Mouse (Mus musculus) megakaryocyte, embryonic 14.5 days (primary cell): ENCODE data around the gene Perm1. TPM values are rescaled to one million over a fixed set of nuclear protein-coding genes. Genes with fewer than 3 reads are reported as not detected.

Source experiments
- H3K27me3 ChIP-seq: replicated peaks from 2 replicates; pipeline ENCODE3; 2012; ENCODE audit warnings: inconsistent platforms
- H3K36me3 ChIP-seq: replicated peaks from 2 replicates; pipeline ENCODE3; 2012; ENCODE audit warnings: low read length, inconsistent platforms, mixed read lengths
- H3K4me1 ChIP-seq: 2 replicates; pipeline ENCODE4 v1.6.1; 2012; ENCODE audit warnings: inconsistent platforms
- H3K4me3 ChIP-seq: replicated peaks from 2 replicates; pipeline ENCODE3; 2012; ENCODE audit warnings: moderate library complexity, mild to moderate bottlenecking, inconsistent platforms
- H3K9me3 ChIP-seq: 2 replicates; pipeline ENCODE4 v1.6.1; 2012; ENCODE audit warnings: inconsistent platforms
- FLI1 ChIP-seq: IDR thresholded peaks from 2 replicates; pipeline ENCODE4 v1.6.1; 2012; ENCODE audit warnings: low read length, inconsistent platforms, mixed read lengths
- GATA1 ChIP-seq: IDR thresholded peaks from 3 replicates; pipeline ENCODE4 v1.6.1; 2012; ENCODE audit warnings: mixed read lengths, low read length, inconsistent platforms, borderline replicate concordance
- polyA plus RNA-seq: library from polyadenylated mRNA; stranded (reverse); fragments of >175 nt; gene quantifications from 2 replicates; pipeline ENCODE4 v1.2.3, GENCODE M21; 2012; ENCODE audit warnings: low replicate concordance; ENCODE audit not compliant: insufficient read depth

Perm1 gene
- polyA plus RNA-seq, 1 experiment = not detected

DNA sequence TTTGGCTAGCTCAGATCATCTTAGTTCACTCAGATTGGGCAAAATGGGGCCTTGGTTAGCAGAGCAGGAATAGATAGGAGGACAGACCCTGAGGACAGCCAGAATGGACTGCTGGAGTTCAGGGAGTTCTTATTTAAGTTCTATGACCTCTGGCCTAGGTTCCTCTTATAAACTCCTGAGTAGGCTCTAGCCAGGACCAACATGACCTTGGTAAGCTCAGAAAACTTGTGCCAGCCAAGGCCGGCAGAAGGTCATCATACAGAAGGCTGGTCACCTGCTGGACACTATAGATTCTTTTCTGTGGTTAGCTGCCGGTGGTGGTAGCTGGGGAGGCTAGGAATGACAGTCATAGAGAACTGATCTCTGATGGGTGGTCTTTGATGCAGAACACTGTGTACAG is 528 bp downstream of the Perm1 start:
- H3K27me3 ChIP-seq = peaks cover 44% of the 10 kb centered on the region
- H3K9me3 ChIP-seq = no peaks in the 10 kb centered on the region; the same call in 1 of the 2 replicates
- peaks cover 3% of the 10 kb centered on the region for H3K36me3 ChIP-seq
- no peaks in the 10 kb centered on the region for H3K4me1 ChIP-seq
- H3K4me3 ChIP-seq = no peak overlapping the region
- TF ChIP-seq GATA1 = no peak

DNA sequence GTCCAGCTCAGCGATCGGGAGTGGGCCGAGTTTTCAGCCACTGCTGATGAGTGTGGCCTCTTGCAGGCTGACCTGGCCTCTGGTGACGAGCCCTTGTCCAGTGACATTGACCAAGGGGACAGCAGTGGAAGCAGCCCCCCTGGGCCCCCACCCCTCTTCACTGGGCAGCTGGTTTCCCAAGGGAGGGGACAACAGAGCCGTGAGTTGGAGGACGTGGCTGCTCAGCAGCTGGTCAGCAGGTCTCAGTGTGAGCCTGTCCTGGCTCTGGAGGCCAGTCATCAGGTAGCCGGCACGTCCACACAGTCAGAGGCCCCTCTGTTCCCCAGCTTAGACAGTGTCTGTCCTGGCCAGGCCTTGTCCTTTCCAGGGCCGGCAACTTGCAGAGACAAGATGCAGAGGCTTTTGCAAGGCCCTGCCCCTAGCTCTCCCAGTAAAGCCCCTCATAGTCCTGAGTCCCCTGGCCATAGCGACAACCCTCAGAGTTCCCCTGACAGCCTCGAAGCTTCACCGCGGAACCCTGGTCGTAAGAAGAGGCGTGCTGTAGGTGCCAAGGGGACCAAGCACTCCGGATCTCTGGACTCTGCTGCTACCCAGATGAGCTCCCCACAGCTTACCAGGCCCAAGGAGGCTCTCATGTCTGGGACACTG is 1.5 kb downstream of the Perm1 start:
- TF ChIP-seq GATA1 (no peak), FLI1 (no peak)
- peaks cover 9% of the 10 kb centered on the region for H3K4me1 ChIP-seq
- peaks cover 13% of the 10 kb centered on the region for H3K36me3 ChIP-seq
- H3K27me3 ChIP-seq = peaks cover 44% of the 10 kb centered on the region
- no peak overlapping the region for H3K4me3 ChIP-seq
- no peaks in the 10 kb centered on the region; the same call in 1 of the 2 replicates for H3K9me3 ChIP-seq

DNA sequence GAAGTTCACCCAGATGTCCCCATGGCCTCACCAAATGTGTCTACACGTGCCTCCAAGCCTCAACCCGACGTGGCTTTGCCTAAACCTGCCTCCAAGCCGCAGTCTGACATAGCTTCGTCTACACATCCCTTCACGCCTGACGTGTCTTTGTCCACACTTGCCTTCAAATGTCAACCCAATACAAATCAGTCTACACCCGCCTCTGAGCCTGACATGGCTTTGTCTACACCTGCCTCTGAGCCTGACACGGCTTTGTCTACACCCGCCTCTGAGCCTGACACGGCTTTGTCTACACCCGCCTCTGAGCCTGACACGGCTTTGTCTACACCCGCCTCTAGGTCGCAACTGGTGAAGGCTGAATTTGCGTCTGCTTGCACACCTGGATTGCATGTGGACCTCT is 2.2 kb downstream of the Perm1 start:
- Histone ChIP-seq H3K36me3 (peaks cover 20% of the 10 kb centered on the region), H3K4me3 (no peak overlapping the region), H3K27me3 (peaks cover 46% of the 10 kb centered on the region), H3K4me1 (peaks cover 12% of the 10 kb centered on the region), H3K9me3 (no peaks in the 10 kb centered on the region; the same call in 1 of the 2 replicates)
- TF ChIP-seq GATA1 = no peak
- TF ChIP-seq FLI1 = no peak

DNA sequence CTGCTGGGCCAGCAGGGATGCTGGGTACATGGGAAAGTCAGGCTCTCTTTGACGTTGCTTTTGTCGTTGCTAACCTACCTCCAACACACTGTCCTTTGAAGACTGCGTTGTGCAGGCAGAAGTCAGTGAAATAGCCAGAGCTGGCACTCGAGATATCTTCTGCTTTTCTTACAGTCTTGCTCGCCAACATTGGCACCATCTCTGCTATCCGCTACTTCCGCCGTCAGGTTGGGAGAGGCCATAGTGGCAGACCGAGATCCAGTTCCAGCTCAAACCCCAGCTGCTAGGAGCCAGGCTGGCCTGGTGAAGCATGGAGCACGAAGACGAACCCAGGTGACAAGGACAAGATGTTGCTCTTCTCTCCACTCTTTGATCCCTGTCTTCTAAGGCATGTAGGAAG is 4.3 kb downstream of the Perm1 start:
- Histone ChIP-seq H3K27me3 (peaks cover 57% of the 10 kb centered on the region), H3K4me3 (no peak overlapping the region), H3K36me3 (peaks cover 38% of the 10 kb centered on the region), H3K4me1 (peaks cover 12% of the 10 kb centered on the region), H3K9me3 (no peaks in the 10 kb centered on the region)
- TF ChIP-seq FLI1 = no peak
- TF ChIP-seq GATA1 = no peak

DNA sequence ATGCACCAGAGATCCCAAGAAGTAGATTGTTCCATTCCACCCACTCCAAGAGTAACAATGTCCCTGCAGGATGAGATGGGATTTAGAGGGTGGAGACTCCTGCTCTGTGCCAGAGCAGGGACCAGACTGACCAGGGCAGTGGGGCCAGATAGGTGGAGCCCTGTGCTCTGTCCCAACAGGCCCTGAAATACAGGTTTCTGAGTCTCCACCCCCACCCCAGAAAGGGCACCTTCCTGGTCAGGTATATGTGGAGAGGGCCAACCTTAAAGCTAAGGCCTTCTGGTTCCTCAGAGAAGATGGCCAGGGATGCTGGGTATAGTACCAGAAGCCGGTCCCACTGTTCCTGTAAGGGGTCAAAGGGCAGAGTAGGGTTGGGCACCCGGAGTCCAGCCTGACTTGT is 8.6 kb downstream of the Perm1 start:
- Histone ChIP-seq H3K36me3 (peaks cover 42% of the 10 kb centered on the region), H3K9me3 (no peaks in the 10 kb centered on the region), H3K4me1 (peaks cover 30% of the 10 kb centered on the region), H3K27me3 (peaks cover 22% of the 10 kb centered on the region), H3K4me3 (no peak overlapping the region)
- TF ChIP-seq GATA1 (no peak), FLI1 (no peak)

DNA sequence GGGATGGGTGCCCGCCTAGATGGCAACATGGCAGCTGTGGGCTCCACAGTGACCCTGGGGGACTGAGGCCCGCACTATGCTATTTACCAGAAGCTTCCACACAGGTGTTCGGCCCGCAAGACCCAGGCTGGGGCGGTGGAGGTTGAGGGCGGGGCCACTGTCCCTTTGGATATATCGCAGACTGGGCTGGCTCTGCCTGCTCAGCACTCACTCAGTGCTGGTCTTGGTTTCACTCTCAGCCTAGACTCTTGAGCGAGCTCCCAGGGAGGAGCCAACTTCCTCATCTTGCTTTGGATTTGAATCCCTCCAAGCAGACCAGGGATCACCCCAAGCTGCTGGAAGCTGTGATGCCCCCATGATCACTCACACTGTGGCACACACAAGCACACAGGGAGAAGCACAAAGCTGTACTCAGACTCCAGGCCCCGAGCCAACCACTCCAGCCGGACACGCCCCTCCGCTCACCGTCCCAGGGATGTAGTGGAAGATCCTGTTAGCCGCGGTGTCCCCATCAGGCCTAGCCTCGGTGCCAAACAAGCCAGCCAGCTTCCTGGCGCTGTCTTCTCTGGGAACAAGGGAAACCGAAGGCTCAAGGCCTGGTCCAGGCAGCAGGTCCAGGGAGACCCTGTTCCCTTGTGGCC is 12.2 kb downstream of the Perm1 start:
- Histone ChIP-seq H3K4me3 (peak overlapping the region; percentile 74), H3K36me3 (peaks cover 58% of the 10 kb centered on the region), H3K9me3 (no peaks in the 10 kb centered on the region), H3K27me3 (peaks cover 17% of the 10 kb centered on the region), H3K4me1 (peaks cover 26% of the 10 kb centered on the region)
- TF ChIP-seq GATA1 = no peak

DNA sequence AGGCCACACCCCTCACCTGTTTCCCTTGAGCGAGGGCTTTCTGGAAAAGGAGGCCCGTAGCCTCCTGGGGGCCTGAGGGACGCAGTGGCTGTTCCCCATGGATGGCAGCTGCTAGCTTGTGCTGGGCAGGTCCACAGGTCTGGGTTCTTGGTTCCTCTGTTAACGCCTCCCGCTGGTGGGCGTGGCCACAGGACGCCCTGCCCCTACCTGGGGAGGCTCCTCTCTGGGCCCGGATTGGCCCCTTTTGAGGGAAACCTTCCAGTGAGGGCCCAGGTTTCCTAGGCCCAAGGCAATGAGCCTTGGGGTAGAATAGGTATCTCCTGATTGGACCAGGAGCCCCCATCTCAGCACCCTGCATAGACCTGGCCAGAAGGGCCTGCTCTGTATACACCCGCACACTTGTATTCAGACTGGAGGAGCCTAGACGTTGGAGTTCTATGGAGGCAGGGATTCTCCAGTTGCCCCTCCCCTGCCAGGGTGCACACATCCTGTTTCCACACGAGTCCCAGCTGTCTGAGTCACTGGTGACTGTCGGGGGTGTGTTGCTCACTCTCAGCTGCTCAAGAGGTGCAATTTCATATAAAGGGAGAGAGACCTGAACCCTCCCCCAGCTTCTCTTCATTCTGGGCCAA is 12.8 kb downstream of the Perm1 start:
- no peak for TF ChIP-seq GATA1
- TF ChIP-seq FLI1 = no peak
- H3K36me3 ChIP-seq = peaks cover 58% of the 10 kb centered on the region
- H3K27me3 ChIP-seq = peaks cover 18% of the 10 kb centered on the region
- H3K9me3 ChIP-seq = no peaks in the 10 kb centered on the region
- peaks cover 32% of the 10 kb centered on the region for H3K4me1 ChIP-seq
- H3K4me3 ChIP-seq = peak overlapping the region; percentile 74

DNA sequence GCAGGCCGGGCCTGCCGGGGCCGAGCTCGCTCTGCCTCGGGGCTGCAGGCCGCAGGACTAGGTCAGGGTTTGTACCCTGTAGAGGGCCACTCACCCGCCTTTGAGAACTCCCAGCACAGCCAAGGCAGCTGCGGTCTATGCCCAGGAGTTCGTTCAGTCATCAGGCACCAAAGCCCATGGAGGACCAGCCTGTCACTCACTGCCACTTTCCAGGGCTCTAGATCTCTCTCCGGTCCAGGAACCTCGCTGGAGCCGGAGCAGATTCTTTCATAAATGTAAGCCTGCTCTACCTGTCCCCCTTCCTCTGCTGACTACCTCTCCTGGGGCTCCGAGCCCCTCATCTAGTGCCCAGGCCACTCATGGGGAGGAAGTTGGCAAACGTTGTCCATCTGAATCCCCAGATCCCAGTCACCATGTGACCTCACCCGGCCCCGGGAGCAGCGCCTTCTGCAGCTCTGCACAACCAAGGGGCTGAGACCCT is 18.4 kb downstream of the Perm1 start:
- Histone ChIP-seq H3K36me3 (peaks cover 61% of the 10 kb centered on the region), H3K27me3 (peaks cover 7% of the 10 kb centered on the region), H3K4me3 (peak overlapping the region; percentile 92), H3K4me1 (peaks cover 42% of the 10 kb centered on the region), H3K9me3 (no peaks in the 10 kb centered on the region)
- TF ChIP-seq GATA1 (no peak), FLI1 (no peak)

DNA sequence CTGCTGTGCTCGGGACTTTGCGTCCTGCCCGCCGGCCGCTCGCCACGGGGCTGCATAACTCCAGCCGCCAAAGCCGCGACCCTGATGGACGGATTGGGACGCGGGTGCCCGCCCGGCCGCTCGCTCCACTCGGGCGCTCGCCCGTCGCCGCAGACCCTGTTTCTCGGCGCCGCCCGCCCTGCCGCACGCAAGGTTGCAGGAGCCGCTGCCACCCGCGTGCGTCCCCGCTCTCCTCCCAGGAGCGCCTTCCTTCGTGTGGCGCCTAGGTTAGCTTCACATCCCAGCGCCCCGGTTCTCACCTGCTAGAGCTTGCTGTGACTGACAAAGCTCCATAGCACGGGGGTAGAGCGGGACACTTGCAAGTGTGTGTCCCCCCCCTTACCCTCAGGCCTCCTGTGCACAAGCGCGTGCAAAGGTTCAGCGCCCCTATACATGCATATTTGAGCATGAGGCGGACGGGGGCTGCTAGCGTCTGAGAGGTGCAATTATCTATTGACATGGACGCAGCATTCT is 19.1 kb downstream of the Perm1 start, which contains the start of gene Plekhn1:
TSS of gene Plekhn1 (minus strand) at position 157 of the 513 bp plus-strand sequence.
- peak within 1 kb of the TSS; percentile 96 for H3K4me3 ChIP-seq
- no peaks in the 10 kb centered on the region for H3K9me3 ChIP-seq
- H3K36me3 ChIP-seq = peaks cover 61% of the 10 kb centered on the region
- peaks cover 40% of the 10 kb centered on the region for H3K4me1 ChIP-seq
- peaks cover 7% of the 10 kb centered on the region for H3K27me3 ChIP-seq
- TF ChIP-seq FLI1 (no peak), GATA1 (no peak)

DNA sequence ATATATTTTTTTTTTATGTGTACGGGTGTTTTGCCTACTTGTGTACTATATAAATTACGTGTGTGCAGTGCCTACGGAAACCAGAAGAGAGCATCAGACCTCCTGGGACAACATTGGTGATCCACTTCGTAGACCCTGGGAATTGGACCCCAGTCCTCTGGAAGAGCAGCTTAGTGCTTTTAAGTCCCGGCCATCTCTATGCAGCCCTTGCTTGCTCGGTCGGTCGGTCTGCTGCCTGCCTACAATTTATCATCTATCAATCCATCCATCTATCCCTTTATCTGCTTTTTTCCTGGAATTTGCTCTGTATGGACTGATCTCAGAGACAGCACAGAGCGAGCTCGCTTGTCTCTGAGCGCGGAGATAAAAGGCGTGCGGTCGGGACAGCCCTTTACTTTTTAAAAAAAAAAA is 19.7 kb downstream of the Perm1 start:
- peaks cover 7% of the 10 kb centered on the region for H3K27me3 ChIP-seq
- TF ChIP-seq FLI1 (no peak), GATA1 (no peak)
- peaks cover 61% of the 10 kb centered on the region for H3K36me3 ChIP-seq
- H3K4me3 ChIP-seq = peak overlapping the region; percentile 95
- H3K4me1 ChIP-seq = peaks cover 37% of the 10 kb centered on the region
- no peaks in the 10 kb centered on the region for H3K9me3 ChIP-seq
